11 mouse cellular contexts compared by ENCODE assay signal in genomic region chr2:127960579-127960978, GRCm38 (mm10).
DNase-seq lines count a peak whose midpoint lies in the region; ATAC-seq and TF ChIP-seq lines count a peak whose summit lies in the region.
"Had no signal": no experiment of that assay in that cellular context is flagged by ENCODE, and none has a peak within 500 bp of the region (broad histone marks: within the 10 kb centered on the region; RNA-seq: fewer than 3 reads in every experiment).

No protein-coding gene starts in this region.

- TF ChIP-seq EP300 in lung, postnatal 0 days (IDR thresholded peaks at IDR 0.05) = no peak

- H3K4me3 ChIP-seq in forebrain, embryonic 16.5 days (replicated peaks; ENCODE audit: low read length) = no peak overlapping the region
- H3K4me3 ChIP-seq in forebrain, embryonic 12.5 days (replicated peaks) = no peak overlapping the region
- H3K4me3 ChIP-seq in lung, postnatal 0 days (ENCODE audit: low read depth, low read length) = no peak overlapping the region
- H3K4me3 ChIP-seq in hindbrain, postnatal 0 days (ENCODE audit: low read length) = no peak overlapping the region
- H3K4me3 ChIP-seq: heart, embryonic 13.5 days; limb, embryonic 15.5 days; megakaryocyte, embryonic 14.5 days had no signal

- H3K9me3 ChIP-seq in forebrain, embryonic 16.5 days (ENCODE audit: control insufficient read depth, low read length) = no peaks in the 10 kb centered on the region
- no peaks in the 10 kb centered on the region for H3K9me3 ChIP-seq in forebrain, embryonic 12.5 days
- no peaks in the 10 kb centered on the region for H3K9me3 ChIP-seq in lung, postnatal 0 days (ENCODE audit: low read length)
- H3K9me3 ChIP-seq in hindbrain, postnatal 0 days (ENCODE audit: low read length) = no peaks in the 10 kb centered on the region
- H3K9me3 ChIP-seq: heart, embryonic 13.5 days; limb, embryonic 15.5 days had no signal

- no peak for ATAC-seq in forebrain, embryonic 16.5 days
- ATAC-seq in forebrain, embryonic 12.5 days (ENCODE audit: low FRiP score) = no peak
- no peak for ATAC-seq in lung, postnatal 0 days
- peak; percentile 48; the same call in 1 of the 2 replicates for ATAC-seq in hindbrain, postnatal 0 days
- no peak for ATAC-seq in inflammation-experienced regulatory T-cells, adult 6 months

- 52% methylated on average over 6 of the region's 6 CpGs for WGBS in forebrain, embryonic 16.5 days
- 76% methylated on average over 6 of the region's 6 CpGs for WGBS in forebrain, embryonic 12.5 days
- 40% methylated on average over 6 of the region's 6 CpGs for WGBS in lung, postnatal 0 days
- 15% methylated on average over 6 of the region's 6 CpGs for WGBS in hindbrain, postnatal 0 days

- no peak overlapping the region for H3K4me2 ChIP-seq in forebrain, embryonic 16.5 days (ENCODE audit: low read length)
- H3K4me2 ChIP-seq in forebrain, embryonic 12.5 days = no peak overlapping the region
- no peak overlapping the region for H3K4me2 ChIP-seq in lung, postnatal 0 days (replicated peaks; ENCODE audit: low read depth, low read length)
- peak overlapping the region; percentile 26 for H3K4me2 ChIP-seq in hindbrain, postnatal 0 days (ENCODE audit: low read depth, low read length)
- H3K4me2 ChIP-seq: heart, embryonic 13.5 days; limb, embryonic 15.5 days had no signal

- no peak overlapping the region for H3K9ac ChIP-seq in forebrain, embryonic 16.5 days (replicated peaks; ENCODE audit: low read depth, low read length)
- no peak overlapping the region for H3K9ac ChIP-seq in forebrain, embryonic 12.5 days
- H3K9ac ChIP-seq in lung, postnatal 0 days (replicated peaks; ENCODE audit: low read depth) = no peak overlapping the region
- no peak overlapping the region for H3K9ac ChIP-seq in hindbrain, postnatal 0 days (replicated peaks; ENCODE audit: low read length)
- H3K9ac ChIP-seq: heart, embryonic 13.5 days; limb, embryonic 15.5 days had no signal

- H3K27me3 ChIP-seq in forebrain, embryonic 16.5 days (replicated peaks; ENCODE audit: control insufficient read depth, insufficient read depth, low read length) = no peaks in the 10 kb centered on the region
- H3K27me3 ChIP-seq in forebrain, embryonic 12.5 days = no peaks in the 10 kb centered on the region
- H3K27me3 ChIP-seq in lung, postnatal 0 days (replicated peaks; ENCODE audit: insufficient read depth, low read length) = no peaks in the 10 kb centered on the region
- H3K27me3 ChIP-seq in hindbrain, postnatal 0 days (ENCODE audit: insufficient read depth, low read length) = no peaks in the 10 kb centered on the region
- H3K27me3 ChIP-seq: heart, embryonic 13.5 days; limb, embryonic 15.5 days had no signal

- no peaks in the 10 kb centered on the region for H3K36me3 ChIP-seq in forebrain, embryonic 16.5 days (ENCODE audit: control insufficient read depth, insufficient read depth)
- H3K36me3 ChIP-seq in forebrain, embryonic 12.5 days (replicated peaks) = no peaks in the 10 kb centered on the region
- no peaks in the 10 kb centered on the region for H3K36me3 ChIP-seq in lung, postnatal 0 days (ENCODE audit: insufficient read depth, low read length)
- H3K36me3 ChIP-seq in hindbrain, postnatal 0 days (ENCODE audit: insufficient read depth, low read length) = no peaks in the 10 kb centered on the region
- H3K36me3 ChIP-seq: heart, embryonic 13.5 days; limb, embryonic 15.5 days had no signal

- H3K4me1 ChIP-seq in forebrain, embryonic 16.5 days (replicated peaks; ENCODE audit: control insufficient read depth, insufficient read depth, low read length) = peaks cover 11% of the 10 kb centered on the region
- H3K4me1 ChIP-seq in forebrain, embryonic 12.5 days = 0 out of 2 replicates have a peak, but pooled peaks cover 3% of the 10 kb centered on the region
- H3K4me1 ChIP-seq in lung, postnatal 0 days (ENCODE audit: insufficient read depth, low read depth, low read length) = no peaks in the 10 kb centered on the region
- peaks cover 6% of the 10 kb centered on the region; the same call in 1 of the 2 replicates for H3K4me1 ChIP-seq in hindbrain, postnatal 0 days (ENCODE audit: insufficient read depth, low read length)
- H3K4me1 ChIP-seq: megakaryocyte, embryonic 14.5 days had no signal

- TF ChIP-seq CTCF in lung, postnatal 0 days (IDR thresholded peaks at IDR 0.05) = no peak
- TF ChIP-seq CTCF in hindbrain, postnatal 0 days (IDR thresholded peaks at IDR 0.05; ENCODE audit: low read depth) = no peak

- H3K27ac ChIP-seq in forebrain, embryonic 16.5 days (ENCODE audit: low read length) = peak overlapping the region; percentile 27; the same call in 1 of the 2 replicates
- H3K27ac ChIP-seq in forebrain, embryonic 12.5 days = no peak overlapping the region
- H3K27ac ChIP-seq in lung, postnatal 0 days (ENCODE audit: low read length) = no peak overlapping the region
- H3K27ac ChIP-seq in hindbrain, postnatal 0 days = peak overlapping the region; percentile 54; the same call in 1 of the 2 replicates
- H3K27ac ChIP-seq: heart, embryonic 13.5 days; limb, embryonic 15.5 days had no signal

- peak; percentile 5 for DNase-seq in lung, postnatal 0 days (ENCODE audit: low spot score)
- no peak for DNase-seq in lung, postnatal 36 days
- DNase-seq in hindbrain, postnatal 0 days (ENCODE audit: low spot score) = peak; percentile 69
- DNase-seq in retina, postnatal 7 days (ENCODE audit: low read depth, low spot score) = peak; percentile 9
- DNase-seq in thymus, postnatal 0 days (ENCODE audit: low spot score) = no peak

Comparison
In these comparisons a context has a peak if more than half of its experiments do, and no peak if none do; other contexts are left out.
1. H3K27ac ChIP-seq: peak in forebrain, embryonic 16.5 days (single experiment) and hindbrain, postnatal 0 days (single experiment); none in forebrain, embryonic 12.5 days (single experiment) and lung, postnatal 0 days (single experiment).
2. DNase-seq: peak in lung, postnatal 0 days (single experiment), hindbrain, postnatal 0 days (single experiment) and retina, postnatal 7 days (single experiment); none in lung, postnatal 36 days (single experiment) and thymus, postnatal 0 days (single experiment).